Mouse (Mus musculus): ENCODE data around the gene 4930469K13Rik. TPM values are rescaled to one million over a fixed set of nuclear protein-coding genes. Genes with fewer than 3 reads are reported as not detected.

Gene 4930469K13Rik
- total RNA-seq, 2 experiments from 2014 or later = not detected

GRCm38 (mm10) chr11:34046767-34047541, 51.4 kb downstream of the 4930469K13Rik start, which contains the start of gene Lcp2:
TSS of gene Lcp2 (plus strand) at chr11:34046920.
- no peak for DNase-seq
- intact Hi-C loops (cut with DNase I) = no loop called here

GRCm38 (mm10) chr11:34042808-34043207, 55.5 kb downstream of the 4930469K13Rik start:
- no peak for DNase-seq
- intact Hi-C loops (cut with DNase I) = no loop called here

- no peak for DNase-seq
These were observed 58.3 kb downstream of the 4930469K13Rik start for GRCm38 (mm10) chr11:34040061-34040460.

DNA sequence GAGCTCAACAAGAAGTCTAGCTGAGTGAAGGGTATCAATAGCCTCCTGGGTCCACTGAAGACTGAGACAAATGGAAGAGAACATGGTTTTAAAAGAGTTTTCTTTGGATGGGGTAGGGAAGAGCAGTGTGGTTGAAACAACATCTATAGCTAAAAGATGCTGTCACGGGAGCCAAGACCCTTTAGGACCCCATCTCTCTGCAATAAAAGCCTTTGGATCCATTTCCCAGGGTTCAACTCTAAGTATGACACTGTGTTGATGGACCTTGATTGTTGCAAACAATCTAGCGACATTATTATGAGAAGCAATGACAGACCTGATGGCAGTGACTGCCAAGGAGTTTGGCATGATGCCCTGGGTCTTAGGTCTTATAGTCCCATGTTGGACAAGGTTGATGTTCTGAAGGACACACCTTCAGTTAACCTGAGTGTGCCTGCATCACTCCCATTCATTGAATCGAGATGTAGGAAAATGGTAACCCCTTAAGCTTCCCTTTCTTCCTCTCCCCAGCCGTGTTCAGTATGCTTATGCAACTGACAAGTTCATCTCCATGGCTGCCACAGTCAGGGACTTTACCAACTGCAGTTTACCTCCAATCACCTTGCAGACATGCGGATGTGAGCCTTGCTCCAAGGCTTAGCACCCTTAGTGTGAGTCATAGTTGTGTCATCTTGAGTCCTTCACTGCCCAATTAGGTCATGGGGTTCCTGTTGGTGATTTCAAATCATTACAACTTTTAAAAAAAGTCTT, 62.3 kb downstream of the 4930469K13Rik start:
- intact Hi-C loops (cut with DNase I) = no loop called here
- no peak for DNase-seq

More at GRCm38 (mm10) chr11:34040061-34040460, 58.3 kb downstream of the 4930469K13Rik start:
- intact Hi-C loops (cut with DNase I) = no loop called here

DNA sequence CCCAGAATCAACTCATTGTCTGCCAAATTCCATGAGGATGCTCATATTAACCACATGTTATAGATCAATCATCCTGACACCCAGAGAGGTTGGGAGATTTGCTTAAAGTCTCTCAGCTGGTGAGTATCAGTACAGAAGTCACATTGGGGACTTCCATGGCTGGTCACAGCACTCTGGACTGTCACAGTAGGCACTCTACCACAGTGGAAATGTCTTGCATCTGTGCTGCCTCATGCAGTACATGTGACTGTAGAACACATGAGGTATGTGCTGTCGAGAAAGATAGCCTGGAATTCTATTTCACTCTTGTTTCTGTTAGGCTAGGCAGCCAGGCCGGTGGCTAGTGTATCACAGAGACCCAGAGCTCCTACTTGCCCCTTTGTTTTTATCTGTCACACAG, 63.6 kb downstream of the 4930469K13Rik start:
- intact Hi-C loops (cut with DNase I) = no loop called here
- DNase-seq = no peak

- intact Hi-C loops (cut with DNase I) = no loop called here
- DNase-seq = no peak
These were observed 64.3 kb downstream of the 4930469K13Rik start for GRCm38 (mm10) chr11:34034008-34034505.

DNA sequence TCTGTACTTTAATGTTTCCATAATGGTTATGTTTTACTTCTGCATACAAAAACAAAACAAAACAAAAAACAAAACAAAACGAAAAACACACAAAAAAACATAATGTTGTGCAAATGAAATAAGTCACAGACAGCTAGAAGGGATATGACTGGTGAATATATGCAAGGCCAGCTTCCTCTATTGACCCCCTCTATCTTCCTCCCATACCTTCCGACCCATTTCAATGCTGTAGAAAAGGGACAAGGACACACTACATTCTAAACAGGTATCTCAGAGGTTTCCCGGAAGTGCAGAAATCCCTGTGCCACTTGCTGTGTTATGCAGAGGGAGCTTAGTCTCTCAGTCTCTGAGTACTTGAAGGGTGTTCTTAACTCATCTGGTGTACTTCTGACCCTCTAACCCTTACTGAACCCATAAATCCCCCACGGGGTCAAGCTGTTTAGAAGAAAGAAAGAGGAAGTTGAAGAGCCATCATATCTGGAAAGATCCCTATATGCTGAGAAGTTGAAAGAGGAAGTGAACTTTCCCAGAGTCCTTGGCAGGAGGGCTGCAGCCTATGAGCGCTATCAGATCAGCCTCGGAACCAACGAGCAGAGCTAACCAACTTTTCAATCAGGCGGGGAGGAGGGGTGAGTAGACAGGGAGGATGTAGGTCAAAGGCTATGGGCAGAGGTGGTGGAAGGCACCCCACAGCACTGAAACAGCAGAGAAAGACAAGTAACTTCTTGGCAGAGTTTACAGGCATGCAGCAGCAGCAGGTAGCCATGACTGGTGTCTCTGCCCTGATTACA, 67.1 kb downstream of the 4930469K13Rik start:
- intact Hi-C loops (cut with DNase I) = no loop called here
- DNase-seq = no peak

GRCm38 (mm10) chr11:34029658-34030057, 68.7 kb downstream of the 4930469K13Rik start:
- DNase-seq = no peak
- intact Hi-C loops (cut with DNase I) = no loop called here

GRCm38 (mm10) chr11:34025091-34025490, 73.3 kb downstream of the 4930469K13Rik start:
- no peak for DNase-seq
- intact Hi-C loops (cut with DNase I) = no loop called here

DNA sequence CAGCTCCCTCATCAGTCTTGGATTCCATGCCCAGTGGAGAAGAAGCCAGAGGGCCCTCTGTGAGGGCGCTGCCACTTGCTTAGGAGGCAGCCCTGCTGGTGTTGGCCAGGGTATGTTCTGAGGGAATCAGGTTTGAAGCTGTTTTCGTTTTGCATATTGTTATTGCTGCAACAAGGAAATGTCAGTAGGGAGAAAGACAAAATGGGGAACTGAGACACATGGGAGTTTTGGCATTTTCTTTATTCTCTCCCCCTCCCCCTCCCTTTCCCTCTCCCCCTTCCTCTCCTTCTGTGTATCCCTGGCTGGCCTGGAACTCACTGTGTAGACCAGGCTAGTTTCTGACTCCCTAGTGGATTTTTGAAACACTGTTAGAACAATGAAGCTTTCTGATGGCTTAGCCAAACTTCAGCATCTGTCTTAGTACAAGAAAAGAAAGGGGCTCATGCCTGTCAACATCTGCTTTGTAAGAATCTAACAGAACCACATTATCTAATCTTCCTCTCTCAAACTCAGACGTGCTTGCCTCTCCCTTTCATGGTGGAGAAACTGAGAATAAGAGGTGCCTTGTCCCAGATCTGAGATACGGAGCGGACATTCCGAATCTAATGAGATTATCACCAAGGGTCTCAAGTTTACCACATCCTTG, 86.2 kb downstream of the 4930469K13Rik start:
- intact Hi-C loops (cut with DNase I) = no loop called here
- DNase-seq = no peak

- intact Hi-C loops (cut with DNase I) = no loop called here
- DNase-seq = no peak
These were observed 87.5 kb downstream of the 4930469K13Rik start for GRCm38 (mm10) chr11:34010859-34011172.

- no peak for DNase-seq
- intact Hi-C loops (cut with DNase I) = no loop called here
These were observed 88.1 kb downstream of the 4930469K13Rik start for GRCm38 (mm10) chr11:34010133-34010858.

DNA sequence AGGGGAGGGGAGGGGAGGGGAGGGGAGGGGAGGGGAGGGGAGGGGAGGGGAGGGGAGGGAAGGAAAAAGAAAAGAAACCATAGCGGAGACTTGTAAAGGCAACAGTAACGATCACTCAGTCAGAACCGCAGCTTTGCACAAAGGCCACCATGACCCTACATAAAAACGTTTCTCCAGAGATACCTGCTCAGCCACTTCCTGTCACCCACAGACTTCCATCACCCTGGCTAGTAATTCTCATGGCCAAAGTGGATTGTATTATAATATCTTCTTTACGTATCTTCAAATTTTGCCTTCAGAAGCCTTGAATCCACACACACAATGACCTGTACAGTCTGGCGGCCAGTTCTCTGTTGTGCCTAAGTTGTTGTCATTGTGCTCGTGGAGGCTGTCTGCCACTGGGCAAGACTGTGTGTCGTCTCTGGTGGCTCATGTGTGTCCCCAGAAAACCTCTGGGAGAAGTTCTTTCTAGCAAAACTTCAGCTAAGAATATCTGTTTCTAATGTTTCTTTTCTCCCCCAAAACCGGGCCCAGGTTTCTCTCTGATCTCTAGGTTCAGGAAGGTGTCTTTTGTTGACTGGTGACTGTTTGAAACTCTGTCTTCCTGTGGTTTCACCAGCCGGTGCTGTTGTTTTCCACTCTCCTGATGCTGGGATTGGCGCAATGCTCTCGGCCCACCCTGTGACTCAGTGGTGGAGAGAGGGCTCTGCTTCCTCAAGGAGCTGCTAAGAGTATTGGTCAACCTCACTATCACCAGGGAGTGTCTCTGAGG, 88.9 kb downstream of the 4930469K13Rik start:
- no peak for DNase-seq
- intact Hi-C loops (cut with DNase I) = loop anchor here (10.0 kb wide), 1 partner anchor 275 kb away; no protein-coding TSS in a partner anchor

GRCm38 (mm10) chr11:34008702-34009101, 89.7 kb downstream of the 4930469K13Rik start:
- DNase-seq = peak; percentile 55
- intact Hi-C loops (cut with DNase I) = loop anchor here (10.0 kb wide), 1 partner anchor 274 kb away; no protein-coding TSS in a partner anchor

DNA sequence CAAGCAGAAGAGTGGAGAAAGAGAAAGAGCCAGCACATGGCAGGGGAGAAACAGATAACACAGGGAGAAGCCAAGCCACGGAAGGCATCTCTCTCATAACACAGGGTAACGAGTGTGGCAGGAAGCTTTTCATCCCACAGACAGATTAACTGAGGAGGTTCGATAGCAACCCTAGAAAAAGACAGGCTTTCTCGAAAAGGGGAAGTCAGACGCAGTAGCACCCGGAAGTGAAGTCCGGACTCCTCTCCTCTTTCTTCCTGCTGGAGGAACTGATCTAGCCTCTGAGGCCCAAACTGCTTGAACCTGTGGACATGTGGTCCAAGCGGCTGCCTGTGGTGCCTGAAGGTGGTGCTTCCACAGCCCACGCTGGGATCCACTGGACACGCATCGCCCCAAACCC, 90.1 kb downstream of the 4930469K13Rik start:
- intact Hi-C loops (cut with DNase I) = loop anchor here (10.0 kb wide), 1 partner anchor 273 kb away; no protein-coding TSS in a partner anchor
- no peak for DNase-seq

GRCm38 (mm10) chr11:34007616-34008015, 90.7 kb downstream of the 4930469K13Rik start:
- DNase-seq = no peak
- intact Hi-C loops (cut with DNase I) = loop anchor here (10.0 kb wide), 1 partner anchor 273 kb away; no protein-coding TSS in a partner anchor

- no peak for DNase-seq
- intact Hi-C loops (cut with DNase I) = loop anchor here (10.0 kb wide), 1 partner anchor 268 kb away; no protein-coding TSS in a partner anchor
These were observed 95.8 kb downstream of the 4930469K13Rik start for GRCm38 (mm10) chr11:34002593-34002965.

DNA sequence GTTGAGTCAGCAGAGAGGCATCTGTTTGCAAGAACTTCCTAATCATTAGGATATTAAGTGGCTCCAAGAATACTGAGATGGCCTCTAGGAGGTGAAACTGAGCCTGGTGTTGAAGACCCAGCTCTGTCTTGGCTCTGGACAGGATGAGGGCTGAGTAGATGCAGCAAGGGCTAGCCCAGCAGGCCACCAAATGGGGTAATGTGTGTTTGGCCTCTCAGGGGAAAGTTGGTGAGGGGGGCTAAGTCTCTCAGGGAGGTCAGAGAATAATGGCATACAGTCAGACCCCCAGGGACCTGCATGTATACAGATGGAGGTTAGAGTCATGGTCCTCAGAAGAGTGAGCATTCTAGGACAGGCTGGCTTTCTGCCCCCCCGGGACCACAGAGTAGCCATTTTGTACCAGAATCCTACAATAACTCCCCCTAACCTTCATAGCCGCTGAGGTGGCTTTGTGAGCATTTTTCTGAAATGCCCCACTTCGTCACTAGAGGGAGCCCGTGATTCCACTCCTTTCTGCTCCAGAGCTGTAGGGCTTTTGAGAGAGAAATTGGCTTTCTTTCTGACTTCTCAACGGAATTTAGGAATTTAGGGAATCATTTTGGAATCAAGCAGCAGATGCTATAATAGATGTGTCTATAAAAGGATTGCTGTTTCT, 96.3 kb downstream of the 4930469K13Rik start:
- DNase-seq = peak; percentile 47
- intact Hi-C loops (cut with DNase I) = loop anchor here (10.0 kb wide), 1 partner anchor 267 kb away; no protein-coding TSS in a partner anchor

Measured in left cerebral cortex, postnatal 4 days (tissue).